Mouse (Mus musculus): Measurements from ENCODE around the gene Snapc4. TPM values are rescaled to one million over a fixed set of nuclear protein-coding genes. Genes with fewer than 3 reads are reported as not detected.

Snapc4 gene
- total and polyA plus RNA-seq, 2 experiments from 2014 or later, result 29.1 to 44.7 TPM

GRCm38 (mm10) chr2:26312812-26313211 lies 67.6 kb downstream of the Snapc4 start:
- Histone ChIP-seq H3K4me2 (ENCODE audit: low read depth, low read length, poor library complexity, severe bottlenecking) (no peak overlapping the region), H3K27ac (ENCODE audit: low read depth, low read length) (no peak overlapping the region), H3K36me3 (ENCODE audit: insufficient read depth, low read length) (no peaks in the 10 kb centered on the region), H3K4me3 (ENCODE audit: low read depth, low read length) (no peak overlapping the region), H3K4me1 (ENCODE audit: insufficient read depth, low read length) (peaks cover 14% of the 10 kb centered on the region), H3K9ac (replicated peaks; ENCODE audit: low read length, poor library complexity, severe bottlenecking) (no peak overlapping the region), H3K27me3 (ENCODE audit: insufficient read depth, low read length) (no peaks in the 10 kb centered on the region), H3K9me3 (ENCODE audit: low read length) (no peaks in the 10 kb centered on the region)
- WGBS, result 58% methylated on average over 2 of the region's 2 CpGs
- peak; percentile 56 for TF ChIP-seq CTCF (IDR thresholded peaks at IDR 0.05)
- DNase-seq (ENCODE audit: low spot score) (no peak), ATAC-seq (ENCODE audit: low FRiP score) (no peak)

Other genes starting within 250 kb of the Snapc4 start
- gene Lhx3, start 172.4 kb downstream of the Snapc4 start, total RNA-seq (2014; rRNA removed), result 0.38 TPM in 1 of 2 replicates, not detected in the other
- 0.12 TPM in 1 of 2 replicates, not detected in the other for gene Lhx3, start 172.4 kb downstream of the Snapc4 start, polyA plus RNA-seq (2015; fragmentation: Nextera tagmentation; extraction: Ambion mirVana)
- 19.2 and 25.6 TPM in 2 replicates for gene Qsox2, start 143.1 kb downstream of the Snapc4 start, total RNA-seq (2014; rRNA removed)
- gene Qsox2, start 143.1 kb downstream of the Snapc4 start, polyA plus RNA-seq (2015; fragmentation: Nextera tagmentation; extraction: Ambion mirVana), result 8.4 and 9.9 TPM in 2 replicates
- 2.8 and 3.7 TPM in 2 replicates for gene Ccdc187, start 86.1 kb downstream of the Snapc4 start, total RNA-seq (2014; rRNA removed)
- 0.16 and 0.23 TPM in 2 replicates for gene Ccdc187, start 86.1 kb downstream of the Snapc4 start, polyA plus RNA-seq (2015; fragmentation: Nextera tagmentation; extraction: Ambion mirVana)
- 286 and 298 TPM in 2 replicates for gene Gpsm1, start 65.1 kb downstream of the Snapc4 start, total RNA-seq (2014; rRNA removed)
- 162 and 163 TPM in 2 replicates for gene Gpsm1, start 65.1 kb downstream of the Snapc4 start, polyA plus RNA-seq (2015; fragmentation: Nextera tagmentation; extraction: Ambion mirVana)
- gene Dnlz, start 28.5 kb downstream of the Snapc4 start, total RNA-seq (2014; rRNA removed), result 27.4 and 34.3 TPM in 2 replicates
- 24.1 and 26.0 TPM in 2 replicates for gene Dnlz, start 28.5 kb downstream of the Snapc4 start, polyA plus RNA-seq (2015; fragmentation: Nextera tagmentation; extraction: Ambion mirVana)
- gene Card9, start 19.7 kb downstream of the Snapc4 start, total RNA-seq (2014; rRNA removed), result 7.0 and 11.9 TPM in 2 replicates
- gene Card9, start 19.7 kb downstream of the Snapc4 start, polyA plus RNA-seq (2015; fragmentation: Nextera tagmentation; extraction: Ambion mirVana), result 1.4 and 1.6 TPM in 2 replicates
- gene Entr1, start 8.7 kb upstream of the Snapc4 start, total RNA-seq (2014; rRNA removed), result 157 and 162 TPM in 2 replicates
- gene Entr1, start 8.7 kb upstream of the Snapc4 start, polyA plus RNA-seq (2015; fragmentation: Nextera tagmentation; extraction: Ambion mirVana), result 144 and 156 TPM in 2 replicates
- gene Pmpca, start 8.7 kb upstream of the Snapc4 start, total RNA-seq (2014; rRNA removed), result 64.8 and 71.1 TPM in 2 replicates
- gene Pmpca, start 8.7 kb upstream of the Snapc4 start, polyA plus RNA-seq (2015; fragmentation: Nextera tagmentation; extraction: Ambion mirVana), result 85.1 and 91.9 TPM in 2 replicates
- 29.0 and 32.2 TPM in 2 replicates for gene Inpp5e, start 28.6 kb upstream of the Snapc4 start, total RNA-seq (2014; rRNA removed)
- 16.5 and 18.2 TPM in 2 replicates for gene Inpp5e, start 28.6 kb upstream of the Snapc4 start, polyA plus RNA-seq (2015; fragmentation: Nextera tagmentation; extraction: Ambion mirVana)
- 63.3 and 76.7 TPM in 2 replicates for gene Sec16a, start 64.6 kb upstream of the Snapc4 start, total RNA-seq (2014; rRNA removed)
- gene Sec16a, start 64.6 kb upstream of the Snapc4 start, polyA plus RNA-seq (2015; fragmentation: Nextera tagmentation; extraction: Ambion mirVana), result 9.9 and 12.6 TPM in 2 replicates
- gene Notch1, start 136.0 kb upstream of the Snapc4 start, total RNA-seq (2014; rRNA removed), result 48.9 and 65.8 TPM in 2 replicates
- gene Notch1, start 136.0 kb upstream of the Snapc4 start, polyA plus RNA-seq (2015; fragmentation: Nextera tagmentation; extraction: Ambion mirVana), result 6.8 and 7.6 TPM in 2 replicates
- 69.9 and 83.0 TPM in 2 replicates for gene Egfl7, start 199.4 kb upstream of the Snapc4 start, total RNA-seq (2014; rRNA removed)
- 63.2 and 70.9 TPM in 2 replicates for gene Egfl7, start 199.4 kb upstream of the Snapc4 start, polyA plus RNA-seq (2015; fragmentation: Nextera tagmentation; extraction: Ambion mirVana)
- gene Gm20532, start 206.0 kb upstream of the Snapc4 start, total RNA-seq (2014; rRNA removed), result not detected in 2 replicates
- 0.25 TPM in 1 of 2 replicates, not detected in the other for gene Gm20532, start 206.0 kb upstream of the Snapc4 start, polyA plus RNA-seq (2015; fragmentation: Nextera tagmentation; extraction: Ambion mirVana)
- 6.4 and 8.4 TPM in 2 replicates for gene Agpat2, start 223.8 kb upstream of the Snapc4 start, total RNA-seq (2014; rRNA removed)
- gene Agpat2, start 223.8 kb upstream of the Snapc4 start, polyA plus RNA-seq (2015; fragmentation: Nextera tagmentation; extraction: Ambion mirVana), result 5.0 and 6.3 TPM in 2 replicates
- 237 and 261 TPM in 2 replicates for gene Fam69b, start 247.8 kb upstream of the Snapc4 start, total RNA-seq (2014; rRNA removed)
- gene Fam69b, start 247.8 kb upstream of the Snapc4 start, polyA plus RNA-seq (2015; fragmentation: Nextera tagmentation; extraction: Ambion mirVana), result 155 and 162 TPM in 2 replicates

Measured in midbrain, postnatal 0 days (tissue).